Mouse (Mus musculus) ovary, postnatal 14 days (tissue): Measurements from ENCODE around the gene Bcl11b.

Experiments
- DNase-seq: peaks from one replicate; pipeline ENCODE4 v3.0.0; 2022; ENCODE audit warnings: low spot score

Gene Bcl11b

GRCm38 (mm10) chr12:108003483-108003882, at the start of gene Bcl11b:
Gene Bcl11b, minus strand, starts transcription at chr12:108003602.
- no peak for DNase-seq

- DNase-seq = no peak
Observed at GRCm38 (mm10) chr12:108050996-108051395, 47.6 kb upstream of the Bcl11b start.

DNA sequence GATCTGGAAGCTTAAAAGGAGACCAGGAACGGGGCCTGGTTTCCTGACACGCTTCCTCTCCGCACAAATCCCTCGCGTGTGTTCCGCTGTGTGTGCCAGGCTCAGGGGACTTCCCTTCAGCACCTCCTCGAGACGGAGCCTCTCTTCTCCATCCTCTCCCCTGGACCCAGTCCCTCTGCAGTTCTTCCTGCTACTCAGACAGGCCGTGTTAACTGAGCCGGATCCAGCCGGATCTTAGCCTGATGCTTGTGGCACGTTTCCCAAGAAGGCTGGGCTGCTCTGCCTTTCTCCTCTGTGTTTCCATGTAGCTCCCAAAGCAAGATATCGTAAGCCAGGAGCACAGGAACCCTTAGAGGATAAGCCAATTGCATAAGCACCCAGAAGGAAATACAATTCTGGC, 46.2 kb upstream of the Bcl11b start:
- DNase-seq = no peak

DNA sequence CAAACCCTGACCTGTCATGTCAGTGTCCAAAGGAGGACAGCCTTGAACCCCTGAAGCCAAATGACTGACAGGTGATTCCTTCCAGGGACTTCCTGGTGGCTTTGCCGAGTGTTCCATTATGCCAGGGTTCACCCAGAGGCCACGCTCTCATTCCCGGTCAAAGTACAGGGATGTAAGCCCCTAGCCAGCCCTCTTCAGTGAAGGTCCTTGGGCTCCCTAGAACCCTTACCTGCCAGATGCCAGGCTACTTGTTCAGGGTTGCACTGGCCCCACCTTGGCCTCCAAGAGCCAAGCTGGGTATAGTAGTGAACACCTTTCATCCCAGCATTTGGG, 38.8 kb upstream of the Bcl11b start:
- DNase-seq = no peak

DNA sequence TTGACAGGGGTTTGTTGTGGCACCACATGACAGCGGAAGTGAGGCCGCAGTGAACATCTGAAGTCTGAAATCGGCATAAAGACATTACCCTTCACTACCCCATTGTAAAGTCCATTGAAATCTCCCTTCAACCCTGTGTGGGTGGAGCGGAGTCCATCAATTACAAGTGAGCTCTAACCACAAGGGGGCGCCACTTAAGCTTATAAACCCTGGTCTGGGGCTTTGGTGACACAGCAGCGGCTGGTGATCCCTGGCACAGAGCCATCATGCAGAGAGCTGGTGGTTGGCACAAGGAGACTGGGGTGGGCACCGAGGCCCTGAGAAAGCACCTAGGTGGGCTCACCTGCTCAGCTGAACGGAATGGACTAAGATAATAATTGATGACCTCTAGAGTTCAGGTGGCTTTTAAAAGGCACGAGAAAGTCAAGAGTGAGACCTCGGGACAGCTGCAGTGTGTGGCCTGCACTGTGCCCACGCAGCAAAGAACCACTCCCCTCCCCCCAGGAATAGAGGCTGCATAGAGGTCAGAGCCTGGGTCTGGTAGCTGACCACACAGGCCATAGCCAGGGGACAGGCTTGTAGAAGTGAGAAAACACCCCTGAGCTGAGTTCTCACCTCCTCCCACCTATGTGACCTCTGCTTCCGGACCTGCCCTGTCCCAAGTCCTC, 38.3 kb upstream of the Bcl11b start:
- DNase-seq = peak; percentile 70

DNA sequence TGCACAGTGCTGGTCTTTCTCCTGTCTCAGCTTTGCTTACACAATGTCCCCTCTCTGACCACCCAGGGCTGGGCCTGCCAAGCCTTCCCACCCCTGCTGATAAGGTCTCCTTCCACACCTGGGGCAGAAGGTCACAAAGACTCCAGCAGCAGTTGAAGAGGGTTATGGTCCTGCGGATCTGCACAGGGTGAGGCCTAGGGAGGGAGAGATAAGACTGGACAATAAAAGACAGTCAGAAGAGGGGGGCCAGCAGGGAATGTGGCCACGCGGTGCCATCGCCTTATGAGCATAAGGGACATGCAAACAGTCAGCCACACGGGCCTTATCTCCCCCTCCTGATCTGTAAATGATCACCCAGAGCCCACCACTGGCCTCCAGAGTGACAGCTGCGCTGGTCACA, 34.0 kb upstream of the Bcl11b start:
- DNase-seq = no peak

DNA sequence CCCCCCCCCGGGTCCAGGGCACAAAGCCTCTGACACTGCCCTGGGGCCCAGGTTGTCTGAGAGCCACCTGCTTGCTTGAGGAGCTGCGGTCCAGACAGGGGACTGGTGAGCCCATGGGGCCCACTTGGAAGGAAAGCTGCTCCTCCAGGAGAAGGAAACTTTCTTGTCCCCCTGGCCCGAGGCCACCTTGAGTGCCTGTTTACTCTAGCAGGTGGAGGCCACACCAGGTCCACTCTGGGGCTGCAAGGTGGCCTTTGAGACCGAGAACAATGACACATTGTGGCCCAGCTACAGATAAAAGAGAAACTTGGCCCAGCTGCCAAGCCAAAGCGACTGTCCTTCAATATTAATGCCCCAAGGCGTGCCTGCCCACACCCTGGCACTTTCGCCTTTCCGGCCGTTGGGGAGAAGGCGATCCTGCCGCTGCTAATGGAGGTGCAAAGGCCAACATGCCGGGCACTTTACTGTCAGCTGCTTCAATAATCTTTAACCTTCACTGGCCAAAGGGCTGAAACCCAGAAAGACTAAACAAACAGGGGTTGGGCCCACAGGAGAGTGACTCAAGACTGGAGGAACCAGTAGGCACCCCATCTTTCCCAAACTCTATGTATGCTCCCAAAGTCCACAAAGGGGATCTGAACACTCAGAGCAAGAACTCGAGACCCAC, 32.1 kb upstream of the Bcl11b start:
- no peak for DNase-seq

DNA sequence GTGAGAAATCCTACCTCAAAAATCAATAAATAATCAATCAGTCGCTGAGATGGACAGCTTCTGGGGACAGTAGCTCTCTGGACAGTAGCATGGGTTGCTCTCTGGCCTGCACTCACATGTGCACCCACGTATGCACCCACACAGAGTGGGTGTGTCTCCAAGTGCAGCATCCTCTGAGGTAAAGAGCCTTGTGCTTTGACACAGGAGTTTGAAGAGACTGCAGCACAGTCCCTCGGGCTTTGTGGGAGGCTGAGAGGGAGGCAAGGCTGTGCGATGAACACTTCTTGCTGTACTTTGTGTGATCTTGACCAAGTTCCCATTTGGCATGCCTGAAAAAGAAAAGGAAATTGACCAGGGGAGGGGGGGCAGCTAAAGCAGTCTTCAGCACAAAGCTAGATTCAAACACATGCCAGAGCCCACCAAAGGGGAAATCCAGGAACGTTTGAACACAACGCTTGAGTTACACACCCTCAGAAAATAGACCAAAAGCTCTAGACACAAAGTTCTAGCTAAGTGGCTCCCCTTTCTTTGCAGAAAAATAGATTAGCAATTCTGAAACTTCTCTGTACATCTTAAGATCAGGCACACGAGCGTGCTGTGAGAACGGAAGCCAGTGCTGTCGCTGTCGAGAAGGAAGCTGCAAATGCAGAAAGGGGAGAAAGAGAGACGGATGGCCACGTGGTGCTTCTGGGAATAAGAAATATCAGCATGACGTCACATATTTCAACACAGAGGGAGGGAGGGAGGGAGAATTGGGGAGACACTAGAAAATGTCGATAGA, 19.6 kb upstream of the Bcl11b start:
- no peak for DNase-seq

DNA sequence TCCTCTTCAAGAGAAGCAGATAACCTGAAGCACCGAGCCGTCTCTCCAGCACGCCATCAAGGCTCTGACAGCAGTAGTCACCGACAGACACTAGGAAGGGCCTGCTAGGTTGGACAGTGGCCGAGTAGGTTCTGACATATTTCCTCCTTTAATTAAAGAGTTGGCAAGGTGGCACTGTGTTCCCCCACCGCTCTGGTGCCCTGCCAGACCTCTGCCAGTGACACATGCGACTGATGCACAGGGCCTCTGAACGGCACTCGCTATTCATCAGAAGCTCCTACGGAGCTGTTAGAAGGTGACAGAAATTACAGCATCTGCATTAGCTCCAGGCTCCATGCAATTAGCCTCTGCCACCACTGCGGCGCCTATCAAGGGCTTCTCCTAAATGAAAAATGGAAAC, 8.6 kb upstream of the Bcl11b start:
- DNase-seq = no peak

GRCm38 (mm10) chr12:108010346-108010745, 6.9 kb upstream of the Bcl11b start:
- DNase-seq = no peak

DNA sequence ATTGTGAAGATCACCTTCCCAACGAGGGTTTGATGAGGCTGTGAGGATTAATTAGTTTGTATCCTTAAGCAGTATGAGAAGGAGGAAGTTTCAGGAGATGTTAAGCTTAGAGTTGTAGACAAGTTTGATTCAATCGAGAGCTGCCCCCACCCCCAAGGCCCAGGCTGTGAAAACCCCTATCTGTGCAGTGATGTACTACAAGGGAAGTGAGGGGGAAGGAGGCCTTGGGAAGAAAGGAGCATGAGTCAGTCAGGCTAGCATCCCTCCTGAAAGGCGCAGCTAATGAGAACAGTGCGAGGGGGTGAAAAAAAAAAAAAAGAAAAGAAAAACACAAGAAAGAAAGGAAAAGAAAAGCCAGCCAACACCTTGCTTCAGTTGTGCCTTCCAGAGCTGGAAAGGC, 5.8 kb upstream of the Bcl11b start:
- DNase-seq = no peak

DNA sequence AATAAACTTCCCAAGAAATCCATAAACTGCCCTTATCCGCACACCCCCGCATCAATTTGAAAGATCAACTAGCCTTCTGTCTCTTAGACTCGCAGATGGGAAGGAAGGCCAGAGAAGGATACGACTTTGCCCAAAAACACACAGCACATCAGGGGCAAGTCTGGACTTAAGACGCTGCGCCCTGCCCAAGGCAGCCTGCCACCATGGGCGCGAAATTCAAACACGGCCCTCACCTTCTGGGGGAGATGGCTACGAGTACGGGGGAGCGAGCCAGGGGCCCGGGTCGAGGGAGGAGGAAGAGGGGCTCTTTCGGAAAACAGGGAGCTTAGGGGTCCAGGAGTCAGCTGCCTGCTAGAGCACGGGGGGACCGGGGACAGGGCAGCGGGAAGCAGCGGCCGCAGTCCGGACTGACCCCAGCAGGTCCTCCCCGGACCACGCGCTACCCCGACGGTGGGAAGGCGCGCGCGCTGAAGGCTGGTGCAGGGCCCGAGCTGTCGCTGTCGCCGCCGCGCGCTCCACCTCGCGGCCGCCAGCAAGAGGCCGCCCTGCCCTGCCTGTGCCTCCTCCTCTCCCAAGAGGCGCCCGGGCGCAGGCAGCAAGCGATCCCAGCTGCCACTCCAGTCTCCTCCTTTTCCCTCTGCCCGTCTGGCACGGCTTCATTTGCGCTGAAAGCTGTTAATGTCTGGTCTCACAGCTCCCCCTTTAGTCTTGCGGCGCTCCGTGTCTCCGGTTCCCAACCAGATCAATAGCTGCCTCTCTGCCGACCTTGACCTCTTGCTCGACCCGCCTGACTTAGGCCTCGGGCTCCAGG, 2.6 kb upstream of the Bcl11b start:
- peak; percentile 39 for DNase-seq

DNA sequence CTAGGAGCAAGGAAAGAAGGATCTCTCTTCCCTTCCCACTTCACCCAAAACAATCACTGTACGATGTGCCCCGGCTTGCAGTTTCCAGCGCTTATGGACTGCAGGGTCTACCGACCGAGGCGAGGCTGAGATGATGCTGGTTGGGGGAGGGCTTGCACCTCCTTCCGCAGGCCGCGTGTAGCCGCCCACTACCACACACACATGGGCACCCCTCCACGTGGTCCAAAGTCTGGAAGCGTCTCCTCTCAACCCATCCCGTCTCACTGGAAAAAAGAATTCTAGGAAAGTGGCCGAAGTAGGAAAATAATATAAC, 2.0 kb upstream of the Bcl11b start:
- DNase-seq = no peak

DNA sequence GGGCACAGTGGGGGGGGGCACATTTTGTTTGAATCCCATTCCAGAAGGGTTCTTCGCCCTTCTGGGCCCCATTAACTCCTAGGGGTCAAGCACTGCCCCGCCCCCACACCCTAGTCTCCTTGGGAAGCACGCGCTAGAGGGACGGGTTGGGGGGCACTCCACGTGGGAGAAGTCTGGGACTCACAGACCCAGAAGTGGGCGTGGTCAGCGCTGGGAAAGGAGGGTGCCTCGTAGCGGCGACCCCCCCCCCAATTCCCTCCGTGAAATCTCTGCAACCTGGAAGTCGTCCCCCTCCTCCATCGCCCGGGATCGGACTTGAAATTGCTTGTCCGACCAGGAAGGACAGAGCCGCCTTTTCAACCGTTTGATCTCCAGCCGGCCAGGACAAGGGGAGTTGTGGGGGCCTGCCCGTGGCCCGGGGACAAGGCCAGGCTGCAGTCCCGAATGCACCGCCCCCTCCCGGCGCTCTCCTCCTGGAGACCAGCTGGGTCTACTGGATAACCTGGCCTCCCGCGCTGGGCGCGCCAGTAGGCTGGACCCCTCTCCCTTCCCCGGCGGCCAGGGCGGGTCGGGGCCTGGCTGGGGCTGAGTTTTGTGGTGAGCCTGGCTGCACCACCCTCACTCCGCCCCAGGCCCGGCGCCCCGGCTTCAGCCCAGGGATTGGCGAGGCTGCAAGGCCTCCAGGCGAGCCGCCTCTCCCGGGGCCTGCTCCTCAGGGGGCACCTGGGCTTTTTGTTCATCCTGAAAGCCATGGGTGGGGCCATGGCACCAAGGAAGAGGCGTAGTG, 1.5 kb upstream of the Bcl11b start:
- DNase-seq = no peak

- DNase-seq = no peak
Observed at GRCm38 (mm10) chr12:108003928-108004327, 526 bp upstream of the Bcl11b start.

GRCm38 (mm10) chr12:108002436-108003189, 789 bp downstream of the Bcl11b start:
- no peak for DNase-seq

DNA sequence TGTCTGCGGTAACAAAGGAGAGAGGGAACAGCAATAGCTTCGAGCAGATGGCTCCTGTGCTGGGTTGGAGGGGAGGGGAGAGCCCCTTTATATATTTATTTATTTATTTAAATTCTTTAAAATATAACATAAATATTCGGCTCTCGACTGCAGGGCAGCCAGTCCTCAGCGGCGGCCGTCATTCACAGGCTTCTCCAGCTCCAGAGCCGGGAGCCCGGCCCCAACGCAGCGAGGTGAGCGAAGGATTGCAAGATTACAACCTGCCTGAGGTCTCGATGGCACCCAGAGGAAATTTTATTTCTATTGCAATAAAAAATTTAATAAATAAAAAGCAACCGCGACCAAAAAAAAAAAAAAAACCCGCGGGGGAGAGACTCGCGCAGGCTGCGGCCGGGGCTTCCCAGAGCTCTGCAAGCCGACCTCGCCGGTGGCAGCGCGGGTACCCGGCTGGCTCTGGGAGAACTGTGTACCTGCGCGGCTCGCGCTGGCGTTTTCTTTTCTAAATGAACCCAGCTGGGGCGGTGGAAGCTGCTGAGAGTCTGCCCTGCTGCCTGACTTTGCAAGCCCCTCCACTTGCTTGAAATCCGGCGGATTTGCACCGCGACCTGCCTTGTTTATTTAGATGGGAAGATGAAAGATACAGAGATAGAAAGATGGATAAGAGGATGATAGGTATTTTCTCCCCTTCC, 1.6 kb downstream of the Bcl11b start:
- no peak for DNase-seq

DNA sequence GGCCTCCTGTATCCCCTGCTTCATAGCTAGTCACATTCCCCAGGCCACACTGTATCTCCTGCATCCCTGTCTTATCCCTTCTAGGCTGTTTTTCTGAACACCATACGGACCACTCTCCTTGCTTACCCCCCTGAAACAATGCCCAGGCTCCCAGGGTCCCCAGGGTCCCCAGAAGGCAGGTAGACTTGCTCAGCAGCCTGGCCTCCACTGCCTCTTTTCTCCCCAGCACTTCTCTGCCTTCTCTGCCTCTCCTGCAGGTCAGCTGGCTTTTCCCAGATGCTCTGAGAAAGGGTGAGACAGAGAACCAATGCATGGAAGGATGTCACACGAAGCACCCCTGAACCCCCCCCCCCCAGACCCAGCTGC, 2.7 kb downstream of the Bcl11b start:
- DNase-seq = no peak

- DNase-seq = no peak
Observed at GRCm38 (mm10) chr12:107999751-108000714, 3.4 kb downstream of the Bcl11b start.
